Mouse (Mus musculus) B cell, adult (primary cell): ENCODE data around the gene Dph2. TPM values are rescaled to one million over a fixed set of nuclear protein-coding genes. Genes with fewer than 3 reads are reported as not detected.

Experiments
- total RNA-seq: library from RNA; stranded (reverse); gene quantifications from 4 replicates; pipeline ENCODE4 v1.2.4, GENCODE M21; 2023; ENCODE audit not compliant: inconsistent age

Dph2 gene
- 13.6 to 19.8 TPM (median 14.2 TPM) in 4 replicates for total RNA-seq

DNA sequence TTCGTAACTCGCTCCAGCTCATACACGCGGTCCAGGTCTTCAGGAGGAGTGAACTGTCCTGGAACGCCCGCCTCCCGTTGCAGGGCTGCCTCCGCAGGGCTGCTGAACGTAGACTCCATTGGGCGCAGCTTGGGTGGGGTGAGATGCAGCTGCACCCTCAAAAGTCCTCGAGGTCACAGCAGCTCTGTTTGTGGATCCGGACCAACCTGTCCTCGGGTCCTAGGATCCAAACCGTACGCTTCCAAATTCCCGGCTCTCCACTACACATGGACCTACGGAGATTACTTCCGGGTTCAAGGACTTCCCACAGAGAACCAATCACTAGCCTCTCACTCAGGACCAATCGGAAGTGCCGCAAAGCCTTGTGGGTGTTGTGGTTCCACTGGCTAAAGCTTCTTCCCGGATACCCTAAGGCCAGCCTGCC, at the start of gene Dph2:
Dph2 (minus strand) TSS at position 295 of the 424 bp plus-strand sequence.

GRCm38 (mm10) chr4:117929391-117929881, 37.6 kb upstream of the Dph2 start, which contains the start of gene Artn:
Artn (minus strand) TSS chr4:117929763.

GRCm38 (mm10) chr4:117914591-117915442, 23.0 kb upstream of the Dph2 start, which contains the start of gene Ipo13:
Ipo13 (minus strand) TSS chr4:117914999.

GRCm38 (mm10) chr4:117887133-117887532, 4.7 kb downstream of the Dph2 start, which contains the start of gene Atp6v0b:
Atp6v0b (minus strand) TSS chr4:117887333.

DNA sequence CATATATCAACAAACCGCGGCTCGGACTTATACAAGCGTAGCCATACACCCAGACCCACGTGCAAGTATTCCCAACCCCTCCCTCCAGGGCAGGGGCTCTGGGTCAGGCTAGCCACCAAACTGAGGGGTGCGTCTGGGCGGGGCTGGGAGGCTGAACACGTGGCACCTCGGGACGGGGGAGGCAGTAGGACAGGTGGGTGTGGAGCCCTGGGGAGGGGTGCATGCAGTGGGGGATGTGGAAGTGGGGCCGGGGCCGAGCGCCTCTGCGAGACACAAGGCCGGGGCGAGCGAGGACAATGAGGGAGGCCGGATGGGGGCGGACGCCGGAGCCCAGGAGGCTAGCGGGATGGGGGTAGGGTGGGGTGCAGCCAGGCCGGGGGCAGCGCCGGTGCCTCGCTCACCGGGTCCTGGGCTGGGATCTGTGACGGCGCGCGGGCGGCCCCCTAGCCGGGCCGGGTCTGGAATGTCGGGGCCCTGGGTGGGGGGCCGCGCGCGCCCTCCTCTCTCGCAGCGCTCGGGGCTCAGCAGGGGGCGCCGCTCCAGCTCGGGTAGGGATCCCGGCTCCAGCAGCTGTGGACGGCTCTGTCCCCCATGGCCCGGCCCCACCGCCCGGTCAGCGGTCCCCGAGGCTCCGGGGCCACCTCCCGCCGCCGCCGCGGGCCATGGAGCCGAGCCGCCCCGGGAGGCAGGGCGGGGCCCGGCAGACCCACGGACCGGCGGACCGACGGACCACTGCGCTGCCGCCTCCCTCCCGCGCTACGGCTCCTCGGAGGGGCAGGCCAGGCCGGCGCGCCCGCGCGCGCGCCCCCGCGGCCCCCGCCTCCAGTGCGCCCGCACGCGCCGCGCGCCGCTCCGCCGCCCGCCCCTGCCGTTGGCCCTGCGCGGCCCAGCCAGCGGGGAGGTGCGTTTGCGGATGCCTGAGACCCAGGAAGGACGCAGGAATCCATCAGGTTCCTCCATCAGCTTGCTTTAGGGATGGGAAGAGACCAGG, 8.8 kb downstream of the Dph2 start, which contains the start of gene B4galt2:
B4galt2 (minus strand) TSS at position 787 of the 991 bp plus-strand sequence.

DNA sequence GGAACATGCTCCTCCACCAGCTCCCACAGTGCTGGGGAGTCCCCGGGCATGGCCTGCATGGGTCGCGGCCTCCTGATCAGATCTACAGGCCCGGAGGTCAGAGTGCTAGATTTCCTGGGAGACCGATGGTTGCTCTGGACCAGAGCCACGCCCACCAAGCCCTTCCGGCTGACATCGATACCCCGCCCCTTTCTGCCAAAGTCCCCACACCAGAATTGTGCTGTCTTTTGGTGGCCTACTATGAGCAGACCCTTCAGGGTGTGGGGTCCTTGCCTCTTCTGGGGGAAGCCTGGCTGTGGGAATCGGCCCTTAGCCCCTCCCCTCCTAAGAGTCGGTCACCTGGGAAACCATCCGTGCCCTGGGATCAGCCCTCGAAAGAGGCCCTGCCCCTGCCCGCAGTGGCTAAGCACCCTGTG, 19.4 kb downstream of the Dph2 start, which contains the start of gene Ccdc24:
Ccdc24 (minus strand) TSS at position 87 of the 416 bp plus-strand sequence.

Other genes starting within 250 kb of the Dph2 start
- gene Dmap1, start 209.8 kb downstream of the Dph2 start, total RNA-seq = 27.9 to 34.2 TPM (median 30.9 TPM) in 4 replicates
- not detected in 4 replicates for gene Gm12845, start 167.6 kb downstream of the Dph2 start, total RNA-seq
- not detected in 4 replicates for gene Klf17, start 126.4 kb downstream of the Dph2 start, total RNA-seq
- gene Slc6a9, start 57.5 kb downstream of the Dph2 start, total RNA-seq = 0.32 to 0.87 TPM (median 0.43 TPM) in 4 replicates
- not detected in 4 replicates for gene Ccdc24, start 19.5 kb downstream of the Dph2 start, total RNA-seq
- gene B4galt2, start 8.5 kb downstream of the Dph2 start, total RNA-seq = 0.35 TPM in 1 of 4 replicates, not detected in the others
- gene Atp6v0b, start 4.7 kb downstream of the Dph2 start, total RNA-seq = 248 to 285 TPM (median 270 TPM) in 4 replicates
- 47.6 to 62.3 TPM (median 56.0 TPM) in 4 replicates for gene Ipo13, start 23.0 kb upstream of the Dph2 start, total RNA-seq
- 0.22 to 0.58 TPM (median 0.32 TPM) in 4 replicates for gene Artn, start 37.7 kb upstream of the Dph2 start, total RNA-seq
- 19.2 to 22.2 TPM (median 21.0 TPM) in 4 replicates for gene St3gal3, start 242.9 kb upstream of the Dph2 start, total RNA-seq